Mouse (Mus musculus): ENCODE measurements around the gene Rpgrip1l. TPM values are rescaled to one million over a fixed set of nuclear protein-coding genes. Genes with fewer than 3 reads are reported as not detected.

The Rpgrip1l gene
- polyA plus RNA-seq (2014; fragmentation: Illumina TruSeq; extraction: RNeasy Lipid Tissue Mini Kit (QIAGEN cat#74804); ENCODE audit: low read depth, low replicate concordance) = 10.5 TPM

DNA sequence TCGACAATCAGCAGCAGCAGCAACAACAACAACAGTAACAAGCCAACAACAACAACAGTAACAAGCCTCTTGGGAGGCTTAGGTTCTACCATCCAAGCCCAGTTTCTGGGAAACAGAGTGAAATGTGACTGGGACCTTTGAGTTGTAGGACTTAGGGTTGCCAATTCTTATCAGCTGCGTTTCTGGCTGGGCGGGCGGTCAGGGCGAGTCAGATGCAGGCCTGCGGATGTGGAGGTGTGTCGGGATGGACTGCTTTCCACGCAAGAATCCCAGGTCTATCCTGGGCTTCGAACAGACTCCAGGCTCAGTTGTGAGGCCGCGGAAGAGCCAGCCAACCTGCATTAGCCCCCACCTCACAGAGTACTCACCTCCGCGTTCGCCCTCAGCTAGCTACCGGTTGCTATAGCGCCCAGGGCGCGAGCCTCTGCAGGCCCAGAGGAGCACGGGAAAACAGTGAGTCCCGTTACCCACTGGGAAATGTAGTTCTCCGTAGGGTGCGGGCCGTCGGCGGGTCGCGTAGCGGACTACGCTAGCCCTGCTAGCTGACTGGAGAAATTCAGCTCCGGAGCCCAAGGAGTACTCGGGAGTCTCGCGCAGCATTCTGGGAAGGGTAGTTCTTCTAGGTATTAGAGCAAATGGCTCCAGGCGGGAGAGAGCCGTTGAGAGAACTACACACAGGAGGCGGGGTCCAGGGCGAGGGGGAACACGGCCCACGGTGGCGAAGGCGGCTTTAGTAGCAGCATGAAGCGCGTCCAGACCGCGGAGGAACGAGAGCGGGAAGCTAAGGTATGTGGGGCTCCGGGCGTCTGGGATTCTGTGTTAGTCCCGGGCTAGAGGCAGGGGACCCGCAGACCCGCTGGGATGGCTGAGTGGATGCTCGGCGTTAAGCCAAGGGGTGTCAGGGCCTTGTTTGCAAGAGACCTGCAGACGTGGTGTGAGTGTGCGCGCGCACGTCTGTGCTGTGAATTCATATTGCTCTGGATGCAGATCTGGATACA is at the start of gene Rpgrip1l, which contains the start of gene Fto:
TSS of gene Rpgrip1l (minus strand) at position 428 of the 998 bp plus-strand sequence.
TSS of gene Fto (plus strand) at position 691 of the 998 bp plus-strand sequence.

DNA sequence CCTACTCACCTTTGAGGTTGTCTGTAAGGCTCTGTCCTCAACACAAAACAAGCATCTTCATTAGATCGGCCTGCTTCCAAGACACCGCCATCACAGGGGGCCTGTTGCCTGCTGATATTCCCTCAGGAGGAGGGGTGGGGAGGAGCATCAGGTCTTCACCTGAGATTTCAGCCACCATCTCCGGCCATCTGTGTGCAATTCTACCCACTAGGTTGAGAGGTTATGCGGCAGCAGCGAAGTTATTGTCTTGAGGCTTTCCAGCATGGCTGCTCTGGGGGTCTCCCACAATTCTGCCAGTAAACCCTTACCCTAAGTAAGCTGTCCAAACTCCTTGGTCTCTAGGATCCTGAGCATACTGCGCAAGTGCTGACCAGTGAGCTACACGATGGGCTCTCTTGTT is 113.2 kb downstream of the Rpgrip1l start, which contains the start of gene Aktip:
TSS of gene Aktip (minus strand) at position 101 of the 400 bp plus-strand sequence.

Other genes starting within 250 kb of the Rpgrip1l start
- 62.9 TPM for gene Rbl2, start 243.2 kb downstream of the Rpgrip1l start, polyA plus RNA-seq (2014; fragmentation: Illumina TruSeq; extraction: RNeasy Lipid Tissue Mini Kit (QIAGEN cat#74804); ENCODE audit: low read depth, low replicate concordance)
- 72.0 TPM for gene Aktip, start 113.3 kb downstream of the Rpgrip1l start, polyA plus RNA-seq (2014; fragmentation: Illumina TruSeq; extraction: RNeasy Lipid Tissue Mini Kit (QIAGEN cat#74804); ENCODE audit: low read depth, low replicate concordance)
- gene Fto, start 263 bp upstream of the Rpgrip1l start, polyA plus RNA-seq (2014; fragmentation: Illumina TruSeq; extraction: RNeasy Lipid Tissue Mini Kit (QIAGEN cat#74804); ENCODE audit: low read depth, low replicate concordance) = 25.4 TPM

Data from sigmoid colon, adult 10 weeks (tissue).